Mouse (Mus musculus): Measurements from ENCODE around the gene Slit1. TPM values are rescaled to one million over a fixed set of nuclear protein-coding genes. Genes with fewer than 3 reads are reported as not detected.

The Slit1 gene
- total RNA-seq, 2 experiments from 2014 or later: 0.29 TPM; not detected in 1

- ATAC-seq (replicated peaks; ENCODE audit: poor library complexity): no peak
These were observed 137.1 kb downstream of the Slit1 start for GRCm38 (mm10) chr19:41606208-41606987.

GRCm38 (mm10) chr19:41600647-41601046 is 142.8 kb downstream of the Slit1 start:
- peak; percentile 27 for ATAC-seq (replicated peaks; ENCODE audit: poor library complexity)

- peak; percentile 90 for ATAC-seq (replicated peaks; ENCODE audit: poor library complexity)
These were observed 146.1 kb downstream of the Slit1 start for GRCm38 (mm10) chr19:41597170-41597894.

- ATAC-seq (replicated peaks; ENCODE audit: poor library complexity): no peak
These were observed 151.7 kb downstream of the Slit1 start for GRCm38 (mm10) chr19:41591808-41592207.

GRCm38 (mm10) chr19:41589681-41590080 is 153.8 kb downstream of the Slit1 start:
- ATAC-seq (replicated peaks; ENCODE audit: poor library complexity): no peak

- ATAC-seq (replicated peaks; ENCODE audit: poor library complexity): no peak
These were observed 154.4 kb downstream of the Slit1 start for GRCm38 (mm10) chr19:41589026-41589425.

- no peak for ATAC-seq (replicated peaks; ENCODE audit: poor library complexity)
These were observed 155.8 kb downstream of the Slit1 start for GRCm38 (mm10) chr19:41587431-41588222.

GRCm38 (mm10) chr19:41586752-41587151 is 156.7 kb downstream of the Slit1 start:
- no peak for ATAC-seq (replicated peaks; ENCODE audit: poor library complexity)

GRCm38 (mm10) chr19:41582918-41583514 is 160.4 kb downstream of the Slit1 start:
- ATAC-seq (replicated peaks; ENCODE audit: poor library complexity): no peak

GRCm38 (mm10) chr19:41581706-41582420 is 161.6 kb downstream of the Slit1 start, which contains the start of gene Gm340:
Gene Gm340, plus strand, starts transcription at chr19:41582370.
- ATAC-seq (replicated peaks; ENCODE audit: poor library complexity): no peak

- no peak for ATAC-seq (replicated peaks; ENCODE audit: poor library complexity)
These were observed 164.0 kb downstream of the Slit1 start for GRCm38 (mm10) chr19:41579311-41579920.

- ATAC-seq (replicated peaks; ENCODE audit: poor library complexity): no peak
These were observed 165.9 kb downstream of the Slit1 start for GRCm38 (mm10) chr19:41577576-41577975.

- ATAC-seq (replicated peaks; ENCODE audit: poor library complexity): no peak
These were observed 169.8 kb downstream of the Slit1 start for GRCm38 (mm10) chr19:41573700-41574099.

- no peak for ATAC-seq (replicated peaks; ENCODE audit: poor library complexity)
These were observed 174.7 kb downstream of the Slit1 start for GRCm38 (mm10) chr19:41568791-41569190.

- no peak for ATAC-seq (replicated peaks; ENCODE audit: poor library complexity)
These were observed 182.6 kb downstream of the Slit1 start for GRCm38 (mm10) chr19:41560856-41561255.

- no peak for ATAC-seq (replicated peaks; ENCODE audit: poor library complexity)
These were observed 184.5 kb downstream of the Slit1 start for GRCm38 (mm10) chr19:41558891-41559486.

GRCm38 (mm10) chr19:41557491-41557890 is 186.0 kb downstream of the Slit1 start:
- ATAC-seq (replicated peaks; ENCODE audit: poor library complexity): no peak

- no peak for ATAC-seq (replicated peaks; ENCODE audit: poor library complexity)
These were observed 186.5 kb downstream of the Slit1 start for GRCm38 (mm10) chr19:41556981-41557380.

All from megakaryocyte progenitor cell, adult 5-6 weeks (primary cell).